Mouse (Mus musculus) testis, adult 2 months (tissue): ENCODE data around the gene Pax7.

Experiments
- CTCF ChIP-seq: fragments of 200-500 bp; IDR thresholded peaks from 2 replicates; pipeline ENCODE4 v1.5.1; 2012; ENCODE audit warnings: low read depth, mild to moderate bottlenecking, inconsistent platforms, low read length, moderate library complexity; ENCODE audit not compliant: control insufficient read depth, insufficient read depth, insufficient replicate concordance
- POLR2A ChIP-seq: fragments of 200-500 bp; IDR thresholded peaks from 2 replicates; pipeline ENCODE4 v1.6.1; 2012; ENCODE audit warnings: low read depth, mild to moderate bottlenecking, inconsistent platforms, low read length, moderate library complexity; ENCODE audit not compliant: control insufficient read depth

DNA sequence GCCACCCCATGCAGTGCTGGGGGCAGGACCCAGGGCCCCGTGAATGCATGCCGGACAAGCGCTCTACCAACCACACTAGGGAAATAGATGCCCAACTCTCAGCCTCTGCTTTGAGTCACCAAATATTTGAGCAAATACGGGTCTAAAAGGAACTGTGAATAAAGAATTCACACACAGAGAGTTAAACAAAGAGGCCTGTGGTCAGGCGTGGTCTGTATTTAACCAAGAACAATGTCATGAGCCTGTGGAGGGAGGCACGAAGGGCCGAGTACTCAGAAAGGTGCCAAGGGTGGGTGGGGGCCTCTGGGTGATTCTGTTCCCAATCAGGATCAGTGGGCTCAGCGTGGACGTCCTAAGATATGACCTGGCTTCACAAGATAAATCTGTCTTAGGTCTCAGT, 145.3 kb downstream of the Pax7 start:
- TF ChIP-seq CTCF (no peak), POLR2A (no peak)
